Mouse (Mus musculus): ENCODE data around the gene 5730507C01Rik. TPM values are rescaled to one million over a fixed set of nuclear protein-coding genes. Genes with fewer than 3 reads are reported as not detected.
"Not testable (repeated sequence)": the region's sequence is repeated elsewhere in the genome, so short reads cannot be mapped to it uniquely, and the experiment has no call there.

The 5730507C01Rik gene
- 1.5 and 2.4 TPM in 2 replicates for polyA plus RNA-seq (2015; fragmentation: Nextera tagmentation; extraction: Ambion mirVana)

- Histone ChIP-seq H3K4me2 (ENCODE audit: low read length) (peak within 1 kb of the TSS; percentile 54), H3K27me3 (ENCODE audit: insufficient read depth, low read length) (no peaks in the 10 kb centered on the region), H3K4me1 (replicated peaks; ENCODE audit: insufficient read depth, low read length) (no peaks in the 10 kb centered on the region), H3K9ac (ENCODE audit: low read depth, low read length) (peak within 1 kb of the TSS; percentile 50; the same call in 1 of the 2 replicates), H3K36me3 (ENCODE audit: insufficient read depth, low read length) (no peaks in the 10 kb centered on the region), H3K4me3 (replicated peaks; ENCODE audit: low read depth, low read length) (peak within 1 kb of the TSS; percentile 37), H3K9me3 (replicated peaks; ENCODE audit: low read length) (no peaks in the 10 kb centered on the region), H3K27ac (no peak within 1 kb of the TSS)
- no peak; the same call in 1 of the 2 replicates for ATAC-seq (replicated peaks; ENCODE audit: low FRiP score, low read depth)
- peak; percentile 41 for TF ChIP-seq CTCF (IDR thresholded peaks at IDR 0.05; ENCODE audit: low read depth)
- peak; percentile 66 for DNase-seq (ENCODE audit: low spot score)
- 7% methylated on average over 34 of the region's 36 CpGs for WGBS
These were observed at the start of gene 5730507C01Rik for GRCm38 (mm10) chr12:18514171-18514570. Gene 5730507C01Rik (plus strand): TSS chr12:18514510.

- H3K4me1 ChIP-seq (replicated peaks; ENCODE audit: insufficient read depth, low read length); ATAC-seq (replicated peaks; ENCODE audit: low FRiP score, low read depth); H3K27ac ChIP-seq; H3K27me3 ChIP-seq (ENCODE audit: insufficient read depth, low read length); H3K36me3 ChIP-seq (ENCODE audit: insufficient read depth, low read length); H3K9me3 ChIP-seq (replicated peaks; ENCODE audit: low read length): not testable (repeated sequence)
- peak overlapping the region; percentile 37 for H3K4me3 ChIP-seq (replicated peaks; ENCODE audit: low read depth, low read length)
- peak overlapping the region; percentile 50; the same call in 1 of the 2 replicates for H3K9ac ChIP-seq (ENCODE audit: low read depth, low read length)
- 4% methylated on average over 52 of the region's 52 CpGs for WGBS
- DNase-seq (ENCODE audit: low spot score) = peak; percentile 1
- peak overlapping the region; percentile 54 for H3K4me2 ChIP-seq (ENCODE audit: low read length)
These were observed 306 bp downstream of the 5730507C01Rik start for GRCm38 (mm10) chr12:18514616-18515015.

DNA sequence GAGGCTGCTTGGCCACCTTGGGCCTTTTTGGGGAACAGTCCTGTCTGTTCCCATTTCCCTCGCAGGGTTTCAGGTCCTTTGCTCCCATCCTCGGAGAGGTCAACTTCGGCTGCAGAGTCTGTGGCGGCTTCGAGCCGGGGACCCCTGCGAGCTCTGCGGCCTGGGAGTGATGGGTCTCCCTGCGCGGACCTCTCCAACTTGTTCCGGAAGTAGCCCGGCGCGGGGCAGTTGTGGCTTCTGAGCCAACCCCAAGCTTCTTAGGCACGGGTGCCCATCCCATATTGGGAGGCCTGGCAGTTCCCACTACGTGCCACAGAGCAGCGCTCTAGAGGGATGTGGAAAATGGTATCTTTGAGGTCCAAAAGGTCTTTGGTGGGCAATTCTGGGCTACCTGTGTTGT, 767 bp downstream of the 5730507C01Rik start:
- 30% methylated on average over 17 of the region's 17 CpGs for WGBS
- DNase-seq (ENCODE audit: low spot score) = peak; percentile 0
- H3K27ac ChIP-seq; H3K27me3 ChIP-seq (ENCODE audit: insufficient read depth, low read length); H3K9me3 ChIP-seq (replicated peaks; ENCODE audit: low read length); ATAC-seq (replicated peaks; ENCODE audit: low FRiP score, low read depth); H3K9ac ChIP-seq (ENCODE audit: low read depth, low read length); H3K36me3 ChIP-seq (ENCODE audit: insufficient read depth, low read length); H3K4me1 ChIP-seq (replicated peaks; ENCODE audit: insufficient read depth, low read length): not testable (repeated sequence)
- H3K4me3 ChIP-seq (replicated peaks; ENCODE audit: low read depth, low read length) = peak overlapping the region; percentile 37
- H3K4me2 ChIP-seq (ENCODE audit: low read length) = peak overlapping the region; percentile 54; the same call in 1 of the 2 replicates
